Mouse (Mus musculus): ENCODE measurements around the gene Cyp21a1.
"Not testable (repeated sequence)": the region's sequence is repeated elsewhere in the genome, so short reads cannot be mapped to it uniquely, and the experiment has no call there.

Cyp21a1 gene

GRCm38 (mm10) chr17:34804301-34804700 is at the start of gene Cyp21a1:
TSS of gene Cyp21a1 (minus strand) at chr17:34804561.
- DNase-seq (ENCODE audit: low read depth): not testable (repeated sequence)

- no peak for DNase-seq (ENCODE audit: low read depth)
These were observed 49.1 kb upstream of the Cyp21a1 start for GRCm38 (mm10) chr17:34853511-34853910.

GRCm38 (mm10) chr17:34850517-34851125 is 46.3 kb upstream of the Cyp21a1 start:
- DNase-seq (ENCODE audit: low read depth): peak; percentile 15

DNA sequence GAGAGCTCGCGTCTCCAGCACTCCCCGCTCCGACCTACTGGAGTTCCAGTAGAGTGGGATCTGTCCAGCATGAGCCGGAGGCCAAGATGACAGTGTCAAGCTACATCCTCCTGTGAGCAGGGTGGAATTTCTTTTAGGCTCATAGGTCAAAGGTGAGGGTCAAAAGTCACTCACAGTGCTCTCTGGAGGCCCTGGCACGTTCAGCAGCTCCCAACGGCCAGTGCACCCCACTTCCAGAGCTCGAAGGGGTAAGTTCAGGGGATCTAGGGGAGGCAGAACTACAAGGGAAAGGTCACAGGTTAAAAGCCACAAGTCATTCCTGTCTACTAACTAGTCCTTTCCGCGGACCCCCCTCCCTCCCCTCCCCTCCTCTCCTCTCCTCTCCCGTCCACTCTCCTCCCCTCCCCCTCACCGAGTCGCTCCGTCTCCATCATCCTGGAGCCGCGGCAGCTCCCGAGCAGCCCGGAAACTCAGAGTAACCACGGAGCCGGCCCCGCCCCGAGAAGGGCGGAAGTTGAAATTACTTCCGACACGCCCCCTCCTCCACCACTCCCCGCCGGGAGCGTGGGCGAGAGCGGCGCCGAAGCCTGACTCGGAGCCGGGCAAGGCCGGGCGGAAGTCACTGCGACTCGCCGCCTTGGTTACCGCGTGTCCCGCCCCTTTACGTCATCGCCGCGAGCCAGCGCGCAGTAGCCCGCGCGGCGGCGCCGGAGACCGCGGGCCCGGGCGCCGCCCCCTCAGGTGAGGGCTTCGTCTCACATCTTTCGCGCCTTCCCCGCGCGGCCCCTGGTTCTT is 45.6 kb upstream of the Cyp21a1 start, which contains the start of the genes Skiv2l and Nelfe:
Gene Skiv2l (minus strand): TSS at position 489 of the 795 bp plus-strand sequence.
Gene Nelfe (plus strand): TSS at position 670 of the 795 bp plus-strand sequence.
- peak; percentile 95 for DNase-seq (ENCODE audit: low read depth)

DNA sequence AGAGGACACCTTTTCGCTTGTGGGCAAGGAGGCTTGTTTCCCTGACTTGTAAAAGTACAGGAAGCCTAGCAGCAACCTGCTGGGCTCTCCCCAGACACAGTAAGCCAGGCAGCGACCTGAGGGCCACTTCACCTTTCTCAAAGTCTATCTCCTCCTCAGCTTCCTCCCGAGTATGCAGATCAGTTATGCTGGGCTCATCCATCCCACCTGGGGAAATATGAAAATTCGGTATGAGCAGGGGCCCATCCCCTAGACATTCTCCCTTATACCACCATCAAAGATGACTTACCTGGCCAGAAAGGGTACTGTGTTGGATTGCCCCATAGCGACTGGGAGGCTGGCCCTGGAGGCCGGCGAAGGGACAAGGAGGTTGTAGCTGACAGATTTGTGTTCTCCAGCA is 43.3 kb upstream of the Cyp21a1 start:
- no peak for DNase-seq (ENCODE audit: low read depth)

- no peak for DNase-seq (ENCODE audit: low read depth)
These were observed 42.8 kb upstream of the Cyp21a1 start for GRCm38 (mm10) chr17:34847192-34847591.

DNA sequence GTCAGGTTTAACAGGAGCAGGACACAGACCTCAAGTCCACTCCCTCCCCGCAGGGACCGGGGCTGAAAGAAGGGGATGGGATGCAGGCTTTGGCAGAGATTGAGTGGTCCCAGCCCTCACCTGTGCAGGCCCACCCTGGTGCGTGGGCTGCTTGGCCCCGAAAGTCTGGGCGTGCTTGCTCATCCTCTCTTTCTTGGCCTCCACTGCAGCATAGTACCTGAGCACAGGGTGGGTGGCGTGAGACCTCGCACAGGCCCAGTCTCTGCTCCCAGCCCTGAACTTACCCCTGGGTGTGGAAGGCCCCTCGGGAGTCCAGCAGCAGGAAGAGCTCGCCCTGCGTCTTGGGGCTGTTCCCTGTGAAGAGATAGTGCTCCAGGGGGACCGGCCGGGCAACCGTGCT is 40.5 kb upstream of the Cyp21a1 start:
- DNase-seq (ENCODE audit: low read depth): no peak

GRCm38 (mm10) chr17:34840736-34841307 is 36.5 kb upstream of the Cyp21a1 start:
- DNase-seq (ENCODE audit: low read depth): no peak

GRCm38 (mm10) chr17:34838785-34839184 is 34.4 kb upstream of the Cyp21a1 start:
- DNase-seq (ENCODE audit: low read depth): no peak

- DNase-seq (ENCODE audit: low read depth): no peak
These were observed 33.3 kb upstream of the Cyp21a1 start for GRCm38 (mm10) chr17:34837464-34838324.

- DNase-seq (ENCODE audit: low read depth): peak; percentile 94
These were observed 32.5 kb upstream of the Cyp21a1 start, which contains the start of the genes Stk19 and Dxo for GRCm38 (mm10) chr17:34836856-34837221. TSS of gene Stk19 (minus strand) at chr17:34836945. TSS of gene Dxo (plus strand) at chr17:34837019.

- no peak for DNase-seq (ENCODE audit: low read depth)
These were observed 31.9 kb upstream of the Cyp21a1 start for GRCm38 (mm10) chr17:34836155-34836855.

DNA sequence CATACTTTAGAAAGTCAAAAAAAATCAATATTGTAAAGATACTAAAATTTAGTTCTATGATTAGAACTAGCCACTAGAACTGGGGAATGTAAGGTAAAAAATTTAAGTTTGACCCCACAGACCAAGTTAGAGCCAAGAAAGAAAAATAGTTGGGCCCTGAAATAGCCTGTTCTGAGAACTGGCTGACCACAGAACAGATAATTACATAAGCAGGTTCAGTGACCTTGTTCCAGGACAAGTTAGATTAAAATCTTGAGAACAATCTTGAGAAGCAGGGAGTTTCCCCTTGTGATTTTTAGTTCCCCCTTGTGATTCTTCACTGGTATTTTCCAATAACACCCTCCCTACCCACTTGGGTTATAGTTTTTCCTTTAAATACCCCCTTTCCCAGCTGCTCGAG is 26.4 kb upstream of the Cyp21a1 start:
- not testable (repeated sequence) for DNase-seq (ENCODE audit: low read depth)

DNA sequence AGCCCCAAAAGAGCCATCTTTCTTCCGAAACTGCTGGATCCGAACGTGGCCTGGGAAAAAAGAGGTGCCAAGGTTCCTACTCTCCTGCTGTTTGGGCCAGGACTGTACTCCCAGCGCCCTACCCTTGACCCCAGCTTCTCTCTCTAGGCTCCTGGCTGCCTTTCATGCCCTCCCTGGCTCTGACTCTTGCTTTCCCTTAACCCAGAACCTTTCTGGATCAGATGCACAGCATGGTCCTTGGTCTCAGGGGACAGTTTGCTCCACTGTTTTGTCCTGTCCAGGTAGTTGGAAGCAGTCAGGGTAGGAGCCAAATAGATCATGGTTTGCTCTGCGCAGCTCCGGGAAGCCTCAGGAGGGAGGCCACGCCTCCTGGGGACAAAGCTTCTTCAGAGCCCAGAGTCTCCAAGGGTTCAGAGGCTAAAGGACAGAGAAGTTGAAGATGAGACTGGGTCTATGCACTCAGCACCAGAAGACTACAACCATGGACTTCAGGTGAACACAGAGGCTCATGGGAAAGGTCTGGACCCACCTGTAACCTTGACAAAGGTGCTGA is 10.5 kb upstream of the Cyp21a1 start:
- no peak for DNase-seq (ENCODE audit: low read depth)

- peak; percentile 20 for DNase-seq (ENCODE audit: low read depth)
These were observed 9.4 kb upstream of the Cyp21a1 start for GRCm38 (mm10) chr17:34813747-34814146.

DNA sequence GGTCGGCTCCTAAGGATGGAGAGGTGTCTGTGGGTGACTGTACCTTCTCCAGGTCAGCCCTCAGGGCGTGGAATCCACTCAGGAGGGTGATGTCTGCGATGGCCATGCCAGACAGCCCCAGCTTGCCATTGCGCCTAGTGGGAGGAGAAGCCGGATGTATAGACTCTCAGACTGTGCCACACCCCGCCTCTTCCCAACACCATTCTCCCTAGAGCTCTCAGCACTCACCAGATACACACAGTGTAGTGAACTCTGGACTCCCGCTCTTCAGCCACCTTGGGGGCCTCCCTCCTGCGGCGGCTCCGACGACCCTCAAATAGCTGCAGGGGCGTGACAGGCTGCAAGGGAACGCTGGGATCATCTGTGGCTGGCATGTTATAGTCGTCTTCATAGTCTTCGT is 6.9 kb upstream of the Cyp21a1 start:
- DNase-seq (ENCODE audit: low read depth): no peak

DNA sequence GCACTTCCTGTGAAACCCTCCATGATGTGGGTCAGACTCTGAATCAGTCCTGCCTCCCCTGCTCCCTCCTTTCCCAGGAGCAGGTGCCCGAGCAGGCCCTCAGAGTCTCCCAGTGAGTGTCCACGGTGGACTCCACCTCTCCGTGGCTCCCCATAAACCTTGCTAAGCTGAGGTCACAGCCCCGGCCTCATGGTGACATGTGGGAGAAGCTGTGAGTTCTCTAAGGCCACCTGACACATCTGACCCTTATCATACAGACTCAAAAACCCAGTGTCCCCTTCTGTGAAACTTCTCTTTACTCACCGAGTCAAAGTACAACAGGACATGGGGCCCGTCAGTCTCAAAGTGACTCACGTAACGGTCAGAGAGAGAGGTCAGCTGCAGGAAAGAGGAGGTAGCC is 6.5 kb upstream of the Cyp21a1 start:
- DNase-seq (ENCODE audit: low read depth): not testable (repeated sequence)

DNA sequence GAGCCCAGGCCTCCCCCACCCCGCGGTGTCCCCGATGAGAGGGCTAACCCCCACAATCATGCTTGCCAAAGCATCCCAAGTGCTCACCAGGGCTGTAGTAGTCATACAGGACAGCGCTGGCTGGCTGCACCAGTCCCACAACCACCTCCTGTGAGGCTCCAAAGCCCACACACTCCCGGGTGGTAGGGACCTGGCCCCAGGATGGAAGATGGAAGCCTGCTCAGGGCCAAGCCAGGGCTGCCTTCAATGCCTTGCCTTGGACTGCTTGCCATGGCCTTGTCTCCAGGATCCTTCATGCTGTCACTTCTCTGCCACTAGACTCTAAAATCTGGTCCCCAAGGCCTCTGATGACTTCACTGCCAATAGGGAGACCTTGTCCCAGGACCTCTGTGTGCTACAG is 6.0 kb upstream of the Cyp21a1 start:
- DNase-seq (ENCODE audit: low read depth): not testable (repeated sequence)

DNA sequence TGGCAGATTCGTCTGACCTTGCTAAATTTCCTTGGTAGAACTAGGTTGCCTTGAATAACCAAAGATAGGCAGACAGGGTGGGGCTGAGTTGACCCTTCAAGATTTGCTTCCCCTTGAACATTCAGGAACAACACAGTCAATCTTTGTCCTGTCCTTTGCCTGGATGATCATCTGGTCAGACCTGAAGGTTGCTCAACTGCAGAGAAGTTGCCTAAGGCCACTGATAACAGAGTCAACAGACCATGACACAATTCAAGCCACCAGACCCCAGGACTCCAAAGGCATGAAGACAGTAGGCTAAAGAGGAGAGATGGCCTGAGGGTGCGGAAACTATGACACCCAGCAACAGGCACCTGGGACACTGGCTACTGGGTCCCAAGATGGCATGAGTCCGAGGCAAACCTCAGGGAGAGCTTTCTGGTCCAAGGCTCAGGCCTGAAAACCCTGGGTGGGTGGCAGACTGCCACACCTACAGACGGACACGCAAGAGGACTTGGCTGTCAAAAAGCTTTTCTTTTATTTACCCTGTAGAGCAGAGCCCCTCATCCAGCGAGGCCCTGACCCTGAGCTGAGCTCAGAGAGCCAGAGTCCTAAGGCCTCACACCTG is 4.3 kb upstream of the Cyp21a1 start:
- no peak for DNase-seq (ENCODE audit: low read depth)

DNA sequence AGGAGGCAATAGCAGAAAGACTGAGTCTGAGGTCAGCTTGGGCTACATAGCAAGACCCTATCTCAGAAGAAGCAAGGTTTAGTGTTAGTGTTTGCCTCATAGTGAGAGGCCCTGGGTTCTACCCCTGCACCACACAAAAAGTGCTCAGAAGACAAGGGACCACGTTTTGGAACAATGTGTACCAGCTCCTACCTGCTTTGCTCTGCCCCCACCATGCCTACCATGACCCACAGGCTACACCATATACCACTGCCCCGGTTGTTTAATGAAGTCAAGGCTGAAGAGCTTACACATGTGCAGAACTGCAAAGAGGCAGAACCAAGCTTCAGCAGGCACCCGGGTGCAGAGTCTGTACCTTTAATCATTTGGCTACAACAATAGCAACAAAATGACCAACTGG is 2.8 kb upstream of the Cyp21a1 start:
- DNase-seq (ENCODE audit: low read depth): no peak
